Mouse (Mus musculus) 3134 (cell line): ENCODE data around the gene Ceacam19.

Source experiments
- DNase-seq: peaks from one replicate; pipeline ENCODE4 v3.0.0-alpha.2; 2011; ENCODE audit warnings: low spot score; ENCODE audit not compliant: insufficient read length; ENCODE audit errors: extremely low read depth

The Ceacam19 gene

DNA sequence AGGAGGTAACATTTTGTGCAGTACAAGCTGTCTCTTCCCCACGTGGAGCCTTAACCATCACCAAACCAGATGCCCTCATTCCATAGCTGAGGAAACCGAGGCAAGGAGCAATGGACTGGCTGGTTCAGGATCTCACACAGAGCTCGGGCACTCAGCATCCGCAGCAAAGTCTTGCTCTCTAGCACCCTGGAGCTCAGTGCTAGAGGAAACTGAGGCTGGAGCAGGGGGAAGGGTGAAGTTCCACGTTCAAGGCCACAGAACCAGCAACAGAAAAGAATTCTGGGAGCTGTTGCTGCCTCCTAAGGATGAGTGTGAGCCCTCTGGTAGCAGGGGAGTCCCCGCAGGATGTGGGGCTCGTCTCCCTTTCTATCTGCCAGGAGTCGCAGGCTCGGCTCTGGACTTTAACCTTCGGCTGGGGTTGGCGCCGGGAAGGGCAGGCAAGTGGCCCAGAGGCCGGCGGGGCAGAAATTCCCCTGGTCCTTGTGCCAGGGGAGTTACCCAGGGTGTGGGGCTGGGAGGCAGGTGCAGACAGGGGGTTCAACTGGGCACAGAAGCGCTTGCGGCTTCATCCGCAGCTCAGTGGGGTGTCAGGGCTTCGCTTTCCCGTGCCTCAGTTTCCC, 44.8 kb downstream of the Ceacam19 start:
- DNase-seq = no peak

DNA sequence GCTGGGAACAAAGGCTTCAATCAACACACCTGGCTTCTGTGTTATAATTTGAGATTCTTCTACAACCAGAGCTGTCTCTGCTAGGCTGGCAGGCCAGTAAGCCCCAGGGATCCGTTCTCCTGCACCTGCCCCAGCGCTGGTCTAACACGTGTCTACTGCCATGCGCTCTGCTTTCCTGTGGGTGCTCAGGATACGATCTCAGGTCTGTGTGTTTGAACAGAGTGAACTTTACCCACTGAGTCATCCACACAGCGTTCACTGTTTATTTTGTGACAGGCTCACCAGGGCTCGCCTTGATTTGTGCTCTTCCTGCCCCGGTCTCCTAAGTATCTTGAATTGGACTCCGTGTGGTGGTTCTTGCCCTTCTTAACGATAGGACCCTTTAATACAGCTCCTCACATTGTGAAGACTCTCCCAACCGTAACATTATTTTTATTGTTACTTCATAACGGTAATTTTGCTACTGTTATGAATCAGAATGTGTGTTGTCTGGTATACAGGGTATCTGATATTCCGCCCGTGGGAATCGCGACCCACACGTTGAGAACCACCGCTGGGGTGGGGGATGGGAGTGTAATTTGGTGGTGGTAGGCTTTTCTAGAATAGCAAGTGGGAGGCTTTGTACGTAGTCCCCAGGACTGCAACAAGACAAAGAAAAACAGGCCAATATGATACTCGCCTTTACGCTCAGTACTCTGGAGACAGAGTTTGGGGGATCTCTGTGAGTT, 45.9 kb downstream of the Ceacam19 start:
- DNase-seq = no peak

DNA sequence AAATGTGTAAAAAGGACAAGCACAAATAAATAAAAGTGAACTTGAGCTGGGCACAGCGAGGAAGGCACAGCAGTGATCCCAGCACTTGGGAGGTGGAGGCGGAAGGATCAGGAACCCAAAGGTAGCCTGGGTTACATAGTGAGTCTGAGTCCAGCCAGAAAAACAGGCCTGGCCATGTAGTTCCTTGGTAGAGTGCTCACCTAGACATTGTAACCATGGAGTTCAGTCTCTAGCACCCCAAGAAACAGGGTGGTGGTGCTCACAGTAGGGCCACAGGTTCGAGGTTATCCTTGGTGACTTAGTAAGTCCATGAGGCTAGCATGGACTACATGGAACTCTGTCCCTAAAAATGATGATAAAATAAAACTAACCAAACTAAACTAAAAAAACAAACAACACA, 46.8 kb downstream of the Ceacam19 start:
- DNase-seq = no peak

DNA sequence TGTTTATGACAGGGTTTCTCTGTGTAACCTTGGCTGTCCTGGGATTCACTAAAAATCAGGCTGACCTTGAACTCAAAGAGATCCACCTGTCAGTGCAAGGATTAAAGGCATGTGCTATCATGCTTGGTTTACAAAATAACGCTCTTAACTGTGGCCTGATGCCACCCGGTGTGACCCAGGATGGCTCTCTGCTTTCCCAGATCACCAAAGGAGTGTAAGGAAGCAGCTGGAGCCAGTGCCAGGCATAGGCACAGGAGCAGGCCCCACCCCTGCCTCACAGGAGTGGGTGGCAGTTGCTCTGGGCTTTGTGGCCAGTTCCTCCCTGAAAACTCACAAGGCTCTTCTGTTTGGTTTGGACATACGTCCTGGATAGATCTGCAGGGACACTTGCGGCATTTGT, 47.4 kb downstream of the Ceacam19 start:
- DNase-seq = no peak

DNA sequence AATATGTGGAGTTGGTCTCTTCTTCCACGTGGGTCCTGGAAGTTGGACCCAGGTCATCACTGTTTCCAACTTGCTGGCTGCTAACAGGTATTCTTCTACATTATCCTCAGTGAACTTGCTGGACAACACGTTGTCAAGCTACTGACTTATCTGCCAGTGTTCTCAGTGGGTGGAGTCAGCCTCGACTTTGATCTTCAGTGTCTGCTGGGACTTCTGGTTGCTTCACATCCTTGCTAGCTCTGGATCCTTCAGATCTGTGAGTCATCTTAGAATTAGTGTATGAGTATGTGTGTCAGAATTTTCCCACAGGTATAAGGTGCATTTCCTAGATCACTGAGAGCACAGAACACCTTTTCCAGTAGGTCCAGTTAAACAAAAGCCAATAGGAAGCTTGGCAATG, 50.9 kb downstream of the Ceacam19 start:
- DNase-seq = no peak

DNA sequence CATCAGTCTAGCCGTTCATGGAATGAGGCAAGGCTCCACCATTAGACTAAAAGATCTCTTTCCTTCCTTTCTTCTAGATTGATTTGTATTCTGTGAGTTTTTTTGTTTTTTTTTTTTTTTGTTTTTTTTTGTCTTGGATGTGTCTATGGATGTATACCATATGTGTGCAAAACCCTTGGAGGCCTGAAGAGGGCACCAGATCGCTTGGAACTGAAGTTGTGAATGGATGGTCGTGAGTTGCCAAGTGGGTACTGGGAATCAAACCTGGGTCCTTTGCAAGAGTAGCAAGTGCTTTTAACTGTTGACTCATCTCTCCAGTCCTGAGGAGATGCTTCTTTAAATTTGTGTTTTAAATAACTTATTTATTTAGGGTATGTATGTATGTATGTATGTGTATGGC, 53.7 kb downstream of the Ceacam19 start:
- no peak for DNase-seq

DNA sequence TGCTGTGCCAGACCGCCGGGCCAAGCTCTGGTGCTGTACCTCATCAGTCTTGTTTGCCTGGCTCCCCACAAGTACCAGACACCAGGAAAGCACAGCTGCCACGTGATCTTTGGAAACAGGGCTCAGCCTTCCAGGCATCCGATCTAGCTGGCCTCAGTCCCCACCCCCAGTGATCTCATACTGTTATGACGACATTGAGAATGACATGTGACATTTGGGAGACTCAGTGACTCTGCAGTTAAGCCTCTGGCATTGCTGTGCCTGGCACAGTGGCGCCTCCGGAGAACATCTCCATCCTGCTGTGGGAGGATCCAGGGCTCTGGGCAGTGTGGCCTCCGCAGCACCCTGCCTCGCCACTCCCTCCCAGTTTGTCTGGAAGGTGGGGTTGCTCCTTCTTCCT, 55.9 kb downstream of the Ceacam19 start:
- DNase-seq = peak; percentile 59

DNA sequence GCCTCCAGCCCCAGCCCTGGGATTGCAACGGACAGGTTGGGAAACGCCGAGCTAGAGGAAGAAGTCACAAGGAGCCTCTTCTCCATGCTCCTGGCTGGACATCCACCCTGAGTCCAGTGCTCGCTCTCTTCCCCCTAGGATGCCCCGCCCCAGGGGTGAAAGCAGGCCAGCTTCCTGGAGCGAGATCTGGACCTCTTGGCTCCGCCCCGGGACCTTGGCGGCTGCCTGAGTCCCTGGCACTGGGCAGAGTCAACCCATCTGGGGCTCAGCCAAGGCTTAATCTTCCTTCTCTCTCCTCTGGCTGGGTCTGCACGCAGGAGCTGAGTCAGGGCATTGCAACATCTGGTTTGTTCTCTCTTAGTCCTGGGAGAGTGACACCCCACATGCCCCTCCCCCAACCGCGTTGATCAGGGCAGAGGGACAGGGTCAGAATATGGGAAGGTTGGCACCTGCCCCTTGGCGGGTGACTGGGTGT, 57.0 kb downstream of the Ceacam19 start:
- peak; percentile 95 for DNase-seq

DNA sequence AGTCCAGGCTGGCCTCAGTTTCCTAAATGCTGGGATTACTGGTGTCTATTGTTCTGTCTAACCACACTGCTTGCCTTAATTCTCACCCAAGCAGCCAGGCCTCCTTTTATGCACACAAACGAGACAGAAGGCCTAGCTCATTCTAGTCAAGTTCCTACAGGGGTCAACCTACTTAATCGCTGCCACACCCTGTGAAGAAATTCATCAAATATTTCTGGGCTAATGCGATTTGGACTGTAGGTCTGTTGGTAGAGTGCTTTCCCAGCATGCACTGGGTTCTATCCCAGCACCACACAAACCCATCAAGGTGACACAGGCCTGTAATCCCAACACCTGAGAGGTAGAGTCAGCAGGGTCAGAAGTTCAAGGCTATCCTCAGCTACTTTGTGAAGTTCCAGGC, 58.1 kb downstream of the Ceacam19 start:
- DNase-seq = no peak

DNA sequence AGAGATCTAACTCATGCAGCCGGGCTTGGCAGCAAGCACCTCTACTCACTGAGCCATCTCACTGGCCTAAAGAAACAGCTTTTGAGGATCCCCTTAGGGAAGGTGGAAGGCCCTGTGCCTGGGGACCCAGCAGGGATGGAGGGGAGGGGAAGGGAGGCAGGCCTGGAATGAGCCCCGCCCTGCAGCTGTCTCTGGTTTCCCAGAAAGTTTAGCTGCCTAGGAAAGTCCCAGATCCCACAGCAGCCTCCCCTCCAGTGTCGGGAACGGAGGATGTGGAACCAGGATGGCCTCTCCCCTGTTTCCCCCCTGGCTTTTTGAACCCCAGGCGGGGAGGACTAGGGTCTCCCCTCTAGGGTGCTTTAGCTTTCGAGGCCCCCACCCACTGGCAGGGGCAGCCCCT, 61.0 kb downstream of the Ceacam19 start:
- DNase-seq = peak; percentile 58
